Mouse (Mus musculus) olfactory bulb, adult 2 months (tissue): ENCODE measurements around the gene Gm614.

Experiments used
- CTCF ChIP-seq: fragments of 200-500 bp; IDR thresholded peaks from 2 replicates; pipeline ENCODE4 v1.5.1; 2012; ENCODE audit warnings: low read depth, mild to moderate bottlenecking, low read length, moderate library complexity; ENCODE audit not compliant: insufficient read depth
- POLR2A ChIP-seq: fragments of 200-500 bp; IDR thresholded peaks from 2 replicates; pipeline ENCODE4 v1.6.1; 2012; ENCODE audit warnings: mild to moderate bottlenecking, low read depth, low read length, moderate library complexity; ENCODE audit not compliant: insufficient read depth

DNA sequence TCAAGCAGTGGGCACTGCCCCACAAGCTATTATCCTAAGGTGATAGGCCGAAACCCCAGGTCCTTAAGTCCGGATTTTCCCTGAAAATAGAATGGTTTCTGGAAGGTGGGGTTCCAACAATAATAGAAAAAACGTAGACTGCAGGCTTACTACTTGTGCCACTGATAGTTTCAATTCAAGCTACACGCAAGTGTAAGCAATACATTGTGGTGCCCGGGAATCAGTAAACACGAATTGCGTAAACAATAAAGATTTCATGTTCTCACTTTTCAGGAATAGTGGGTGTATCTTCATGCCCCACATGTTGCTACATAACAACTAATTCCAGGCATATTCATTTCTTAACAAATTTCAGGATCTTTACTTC, 41.0 kb downstream of the Gm614 start:
- no peak for TF ChIP-seq CTCF
- no peak for TF ChIP-seq POLR2A
